Comparison of ENCODE assay signal across 22 mouse cellular contexts in genomic region chr16:5546808-5547207, GRCm38 (mm10).
DNase-seq lines count a peak whose midpoint lies in the region; ATAC-seq and TF ChIP-seq lines count a peak whose summit lies in the region.
"Had no signal": no experiment of that assay in that cellular context is flagged by ENCODE, and none has a peak within 500 bp of the region (broad histone marks: within the 10 kb centered on the region; RNA-seq: fewer than 3 reads in every experiment).

No protein-coding gene starts in this region.

- no peaks in the 10 kb centered on the region for H3K9me3 ChIP-seq in heart, postnatal 0 days (replicated peaks; ENCODE audit: control insufficient read depth, low read length)
- no peaks in the 10 kb centered on the region for H3K9me3 ChIP-seq in liver, embryonic 14.5 days (ENCODE audit: control insufficient read depth, low read length)
- H3K9me3 ChIP-seq in liver, embryonic 12.5 days (replicated peaks) = no peaks in the 10 kb centered on the region
- H3K9me3 ChIP-seq in ES-Bruce4 (replicated peaks; ENCODE audit: control insufficient read depth, insufficient read depth, low read length, poor library complexity, severe bottlenecking) = no peaks in the 10 kb centered on the region
- H3K9me3 ChIP-seq: embryonic facial prominence, embryonic 13.5 days; forebrain, embryonic 12.5 days; heart, embryonic 15.5 days; kidney, embryonic 15.5 days; limb, embryonic 12.5 days; liver, embryonic 13.5 days; midbrain, embryonic 12.5 days had no signal

- ATAC-seq in heart, postnatal 0 days (ENCODE audit: insufficient read depth, low read depth) = no peak
- ATAC-seq in liver, embryonic 14.5 days (ENCODE audit: insufficient read depth) = no peak
- ATAC-seq in liver, embryonic 12.5 days = no peak
- ATAC-seq: hindbrain, embryonic 16.5 days had no signal

- no peaks in the 10 kb centered on the region for H3K4me1 ChIP-seq in heart, postnatal 0 days (ENCODE audit: control insufficient read depth, insufficient read depth)
- no peaks in the 10 kb centered on the region for H3K4me1 ChIP-seq in liver, embryonic 14.5 days (replicated peaks; ENCODE audit: control insufficient read depth in 2 of 2, insufficient read depth in 2 of 2, low read length in 1 of 2)
- H3K4me1 ChIP-seq in liver, embryonic 12.5 days = no peaks in the 10 kb centered on the region
- no peaks in the 10 kb centered on the region for H3K4me1 ChIP-seq in ES-Bruce4 (ENCODE audit: control insufficient read depth, insufficient read depth, low read length)
- H3K4me1 ChIP-seq: embryonic facial prominence, embryonic 13.5 days; heart, embryonic 15.5 days; limb, embryonic 12.5 days; liver, embryonic 13.5 days; midbrain, embryonic 12.5 days had no signal

- H3K4me3 ChIP-seq in heart, postnatal 0 days (ENCODE audit: low read depth, low read length) = no peak overlapping the region
- H3K4me3 ChIP-seq in liver, embryonic 14.5 days (ENCODE audit: insufficient read depth in 1 of 2, low read depth in 2 of 2, low read length in 2 of 2) = no peak overlapping the region
- no peak overlapping the region for H3K4me3 ChIP-seq in liver, embryonic 12.5 days
- H3K4me3 ChIP-seq in ES-Bruce4 (ENCODE audit: low read depth, low read length) = no peak overlapping the region
- H3K4me3 ChIP-seq: embryonic facial prominence, embryonic 13.5 days; erythroblast, embryonic 14.5 days; forebrain, embryonic 12.5 days; heart, embryonic 15.5 days; kidney, embryonic 15.5 days; limb, embryonic 12.5 days; liver, embryonic 13.5 days; midbrain, embryonic 12.5 days had no signal

- no peak for DNase-seq in heart, postnatal 0 days (ENCODE audit: low spot score)
- no peak for DNase-seq in heart, postnatal 4 days
- DNase-seq in liver, embryonic 14.5 days (ENCODE audit: low read depth in 3 of 3, low spot score in 3 of 3) = no peak
- no peak for DNase-seq in brain, embryonic 14.5 days (ENCODE audit: low read depth)
- no peak for DNase-seq in left cerebral cortex, postnatal 14 days (ENCODE audit: low spot score in 2 of 2)
- DNase-seq: adrenal gland, postnatal 36 days; cerebellum, adult 11 months; cerebellum, adult 9-11 months; kidney, adult 11 months; liver, embryonic 13.5 days; lung, postnatal 14 days; right cerebral cortex, postnatal 14 days had no signal

- intact Hi-C loops in left cerebral cortex, postnatal 14 days (cut with DNase I) = no loop called here

- H3K36me3 ChIP-seq in heart, postnatal 0 days (replicated peaks; ENCODE audit: control insufficient read depth, insufficient read depth, low read length) = no peaks in the 10 kb centered on the region
- H3K36me3 ChIP-seq in liver, embryonic 14.5 days (replicated peaks; ENCODE audit: control insufficient read depth, insufficient read depth, low read depth) = no peaks in the 10 kb centered on the region
- H3K36me3 ChIP-seq in liver, embryonic 12.5 days = no peaks in the 10 kb centered on the region
- H3K36me3 ChIP-seq in ES-Bruce4 (ENCODE audit: control insufficient read depth, insufficient read depth, low read length, poor library complexity, severe bottlenecking) = no peaks in the 10 kb centered on the region
- H3K36me3 ChIP-seq: embryonic facial prominence, embryonic 13.5 days; forebrain, embryonic 12.5 days; heart, embryonic 15.5 days; kidney, embryonic 15.5 days; limb, embryonic 12.5 days; liver, embryonic 13.5 days; midbrain, embryonic 12.5 days had no signal

- peak; percentile 10; the same call in 1 of the 2 replicates for TF ChIP-seq CTCF in heart, postnatal 0 days (IDR thresholded peaks at IDR 0.05; ENCODE audit: low read depth)
- peak; percentile 9; the same call in 1 of the 2 replicates for TF ChIP-seq CTCF in liver, embryonic 14.5 days (IDR thresholded peaks at IDR 0.05; ENCODE audit: low read depth)
- peak; percentile 13 for TF ChIP-seq CTCF in ES-Bruce4 (IDR thresholded peaks at IDR 0.05; ENCODE audit: low read depth, low read length)
- TF ChIP-seq CTCF in brain, embryonic 14.5 days (IDR thresholded peaks at IDR 0.05; ENCODE audit: borderline replicate concordance, extremely low read depth, insufficient read depth, insufficient read length) = peak; percentile 19; the same call in 1 of the 2 replicates

- no peak overlapping the region for H3K4me2 ChIP-seq in heart, postnatal 0 days (ENCODE audit: low read depth, low read length)
- H3K4me2 ChIP-seq in liver, embryonic 14.5 days (ENCODE audit: low read depth) = no peak overlapping the region
- no peak overlapping the region for H3K4me2 ChIP-seq in liver, embryonic 12.5 days
- H3K4me2 ChIP-seq: embryonic facial prominence, embryonic 13.5 days; forebrain, embryonic 12.5 days; heart, embryonic 15.5 days; kidney, embryonic 15.5 days; limb, embryonic 12.5 days; liver, embryonic 13.5 days; midbrain, embryonic 12.5 days had no signal

- WGBS in heart, postnatal 0 days = 56% methylated on average over 4 of the region's 4 CpGs
- 40% methylated on average over 4 of the region's 4 CpGs for WGBS in liver, embryonic 14.5 days (ENCODE audit: insufficient replicate concordance)
- 38% methylated on average over 4 of the region's 4 CpGs for WGBS in liver, embryonic 12.5 days (ENCODE audit: insufficient replicate concordance)

- H3K27me3 ChIP-seq in heart, postnatal 0 days (ENCODE audit: control insufficient read depth, insufficient read depth, low read length) = no peaks in the 10 kb centered on the region
- H3K27me3 ChIP-seq in liver, embryonic 14.5 days (ENCODE audit: control insufficient read depth, insufficient read depth, low read length) = no peaks in the 10 kb centered on the region
- H3K27me3 ChIP-seq in liver, embryonic 12.5 days (replicated peaks) = no peaks in the 10 kb centered on the region
- no peaks in the 10 kb centered on the region for H3K27me3 ChIP-seq in ES-Bruce4 (ENCODE audit: control insufficient read depth, insufficient read depth, low read length, poor library complexity, severe bottlenecking)
- H3K27me3 ChIP-seq: embryonic facial prominence, embryonic 13.5 days; forebrain, embryonic 12.5 days; heart, embryonic 15.5 days; kidney, embryonic 15.5 days; limb, embryonic 12.5 days; liver, embryonic 13.5 days; midbrain, embryonic 12.5 days had no signal

- no peak for TF ChIP-seq POLR2A in ES-Bruce4 (IDR thresholded peaks at IDR 0.05; ENCODE audit: insufficient read depth, low read length)
- TF ChIP-seq POLR2A in brain, embryonic 14.5 days (IDR thresholded peaks at IDR 0.05; ENCODE audit: borderline replicate concordance, extremely low read depth, insufficient read depth, insufficient read length, poor library complexity, severe bottlenecking) = no peak

- H3K9ac ChIP-seq in heart, postnatal 0 days (replicated peaks; ENCODE audit: low read depth, low read length) = no peak overlapping the region
- H3K9ac ChIP-seq in liver, embryonic 14.5 days (replicated peaks) = no peak overlapping the region
- H3K9ac ChIP-seq in liver, embryonic 12.5 days = no peak overlapping the region
- no peak overlapping the region for H3K9ac ChIP-seq in ES-Bruce4 (ENCODE audit: low read depth, poor library complexity, severe bottlenecking)
- H3K9ac ChIP-seq: embryonic facial prominence, embryonic 13.5 days; forebrain, embryonic 12.5 days; heart, embryonic 15.5 days; kidney, embryonic 15.5 days; limb, embryonic 12.5 days; liver, embryonic 13.5 days; midbrain, embryonic 12.5 days had no signal

- no peak overlapping the region for H3K27ac ChIP-seq in heart, postnatal 0 days (ENCODE audit: low read depth)
- no peak overlapping the region for H3K27ac ChIP-seq in liver, embryonic 14.5 days
- no peak overlapping the region for H3K27ac ChIP-seq in liver, embryonic 12.5 days
- H3K27ac ChIP-seq in ES-Bruce4 (ENCODE audit: insufficient read depth, low read length) = no peak overlapping the region
- H3K27ac ChIP-seq: embryonic facial prominence, embryonic 13.5 days; forebrain, embryonic 12.5 days; heart, embryonic 15.5 days; kidney, embryonic 15.5 days; limb, embryonic 12.5 days; liver, embryonic 13.5 days; midbrain, embryonic 12.5 days had no signal

- no peak for TF ChIP-seq EP300 in heart, postnatal 0 days (IDR thresholded peaks at IDR 0.05; ENCODE audit: low read depth)
- no peak for TF ChIP-seq EP300 in liver, embryonic 14.5 days (IDR thresholded peaks at IDR 0.05; ENCODE audit: low read depth)
- TF ChIP-seq EP300 in ES-Bruce4 (IDR thresholded peaks at IDR 0.05; ENCODE audit: insufficient read depth, low read depth, low read length) = no peak
